8 mouse cellular contexts compared by ENCODE assay signal in genomic region chr17:56693395-56693794, GRCm38 (mm10). TPM values are rescaled to one million over a fixed set of nuclear protein-coding genes. Genes with fewer than 3 reads are reported as not detected.
DNase-seq lines count a peak whose midpoint lies in the region; ATAC-seq and TF ChIP-seq lines count a peak whose summit lies in the region.

No protein-coding gene starts in this region.

- H3K9ac ChIP-seq in intestine, embryonic 14.5 days (ENCODE audit: low read length) = no peak overlapping the region
- H3K9ac ChIP-seq in intestine, postnatal 0 days (ENCODE audit: low read depth, low read length) = no peak overlapping the region
- no peak overlapping the region for H3K9ac ChIP-seq in intestine, embryonic 16.5 days (ENCODE audit: low read depth, low read length)

- TF ChIP-seq POLR2A in cerebellum, adult 2 months (IDR thresholded peaks at IDR 0.05; ENCODE audit: borderline replicate concordance, insufficient read depth, low read length) = no peak

- no peak overlapping the region for H3K4me2 ChIP-seq in intestine, embryonic 14.5 days (ENCODE audit: low read length)
- H3K4me2 ChIP-seq in intestine, postnatal 0 days (replicated peaks; ENCODE audit: low read depth) = no peak overlapping the region
- no peak overlapping the region for H3K4me2 ChIP-seq in intestine, embryonic 16.5 days (ENCODE audit: low read depth, low read length)

- no peak overlapping the region for H3K4me3 ChIP-seq in cerebellum, adult 2 months (replicated peaks; ENCODE audit: insufficient read depth, low read depth, low read length)
- no peak overlapping the region for H3K4me3 ChIP-seq in intestine, embryonic 14.5 days (ENCODE audit: low read depth, low read length)
- no peak overlapping the region for H3K4me3 ChIP-seq in intestine, postnatal 0 days (ENCODE audit: low read depth, low read length)
- H3K4me3 ChIP-seq in intestine, embryonic 16.5 days (ENCODE audit: low read length) = no peak overlapping the region

- WGBS in cerebellum, adult 2 months = 9% methylated on average over 1 of the region's 1 CpGs
- 83% methylated on average over 1 of the region's 1 CpGs for WGBS in intestine, embryonic 14.5 days
- WGBS in intestine, postnatal 0 days = 70% methylated on average over 1 of the region's 1 CpGs
- WGBS in intestine, embryonic 16.5 days = 58% methylated on average over 1 of the region's 1 CpGs

- H3K9me3 ChIP-seq in intestine, embryonic 14.5 days (ENCODE audit: control insufficient read depth, low read length) = no peaks in the 10 kb centered on the region
- no peaks in the 10 kb centered on the region for H3K9me3 ChIP-seq in intestine, postnatal 0 days (ENCODE audit: control insufficient read depth)
- no peaks in the 10 kb centered on the region for H3K9me3 ChIP-seq in intestine, embryonic 16.5 days (ENCODE audit: control insufficient read depth, low read length)

- no peak for TF ChIP-seq CTCF in cerebellum, adult 2 months (IDR thresholded peaks at IDR 0.05; ENCODE audit: borderline replicate concordance, insufficient read depth, low read depth, low read length)
- TF ChIP-seq CTCF in intestine, postnatal 0 days (IDR thresholded peaks at IDR 0.05; ENCODE audit: low read depth) = no peak

- H3K4me1 ChIP-seq in cerebellum, adult 2 months (ENCODE audit: control insufficient read depth, insufficient read depth, low read length) = peaks cover 24% of the 10 kb centered on the region
- H3K4me1 ChIP-seq in intestine, embryonic 14.5 days (replicated peaks; ENCODE audit: control insufficient read depth, insufficient read depth, low read length) = 0 out of 2 replicates have a peak, but pooled peaks cover 5% of the 10 kb centered on the region
- H3K4me1 ChIP-seq in intestine, postnatal 0 days (replicated peaks; ENCODE audit: control insufficient read depth, insufficient read depth, low read length) = no peaks in the 10 kb centered on the region
- H3K4me1 ChIP-seq in intestine, embryonic 16.5 days (ENCODE audit: control insufficient read depth, insufficient read depth, low read length) = 0 out of 2 replicates have a peak, but pooled peaks cover 2% of the 10 kb centered on the region

- peak overlapping the region; percentile 43; the same call in 1 of the 2 replicates for H3K27ac ChIP-seq in cerebellum, adult 2 months (ENCODE audit: insufficient read depth, low read length)
- 0 out of 2 replicates have a peak overlapping the region, but pooled peaks have one; percentile 4 for H3K27ac ChIP-seq in intestine, embryonic 14.5 days (ENCODE audit: low read depth)
- H3K27ac ChIP-seq in intestine, postnatal 0 days (ENCODE audit: low read depth, low read length) = no peak overlapping the region
- 0 out of 2 replicates have a peak overlapping the region, but pooled peaks have one; percentile 9 for H3K27ac ChIP-seq in intestine, embryonic 16.5 days (ENCODE audit: low read length)

- no peak for ATAC-seq in intestine, embryonic 14.5 days (replicated peaks; ENCODE audit: low FRiP score, low TSS enrichment, low read depth)
- no peak for ATAC-seq in intestine, postnatal 0 days
- ATAC-seq in intestine, embryonic 16.5 days = no peak

- no peak for DNase-seq in cerebellum, adult 2 months
- DNase-seq in cerebellum, adult 9-10 months = no peak
- DNase-seq in intestine, embryonic 14.5 days (ENCODE audit: low spot score) = no peak
- DNase-seq in brain, adult 2 months (ENCODE audit: low read depth, low spot score) = peak; percentile 61
- no peak for DNase-seq in embryo, embryonic 10 days (ENCODE audit: low spot score)
- DNase-seq in kidney, adult 9 months = no peak

- H3K27me3 ChIP-seq in cerebellum, adult 2 months (ENCODE audit: control insufficient read depth, insufficient read depth, low read length) = no peaks in the 10 kb centered on the region
- no peaks in the 10 kb centered on the region for H3K27me3 ChIP-seq in intestine, embryonic 14.5 days (replicated peaks; ENCODE audit: control insufficient read depth, insufficient read depth, low read length)
- no peaks in the 10 kb centered on the region for H3K27me3 ChIP-seq in intestine, postnatal 0 days (replicated peaks; ENCODE audit: control insufficient read depth, insufficient read depth, low read length)
- no peaks in the 10 kb centered on the region for H3K27me3 ChIP-seq in intestine, embryonic 16.5 days (replicated peaks; ENCODE audit: control insufficient read depth, insufficient read depth, low read length)

- peaks cover 97% of the 10 kb centered on the region for H3K36me3 ChIP-seq in intestine, embryonic 14.5 days (ENCODE audit: control insufficient read depth, insufficient read depth, low read length)
- H3K36me3 ChIP-seq in intestine, postnatal 0 days (ENCODE audit: control insufficient read depth, insufficient read depth) = peaks cover 77% of the 10 kb centered on the region
- peaks cover 29% of the 10 kb centered on the region for H3K36me3 ChIP-seq in intestine, embryonic 16.5 days (ENCODE audit: control insufficient read depth, insufficient read depth, low read length)

RNA-seq across cellular contexts. Expression of gene Ranbp3, which starts 20.3 kb away (rescaled TPM):
- polyA plus RNA-seq in cerebellum, adult 2 months (2012; rRNA removed) = 122 and 125 TPM in 2 replicates
- polyA plus RNA-seq in intestine, embryonic 14.5 days (2014; fragmentation: Nextera tagmentation; extraction: Ambion mirVana) = 89.6 and 96.7 TPM in 2 replicates
- 28.8 and 32.0 TPM in 2 replicates for polyA plus RNA-seq in intestine, postnatal 0 days (2015; fragmentation: Nextera tagmentation; extraction: Ambion mirVana)
- polyA plus RNA-seq in intestine, embryonic 16.5 days (2015; fragmentation: Nextera tagmentation; extraction: Ambion mirVana) = 66.5 and 72.8 TPM in 2 replicates

RNA-seq across cellular contexts. Expression of gene Ndufa11, which starts 24.2 kb away (rescaled TPM):
- 518 and 557 TPM in 2 replicates for polyA plus RNA-seq in cerebellum, adult 2 months (2012; rRNA removed)
- polyA plus RNA-seq in intestine, embryonic 14.5 days (2014; fragmentation: Nextera tagmentation; extraction: Ambion mirVana) = 494 and 522 TPM in 2 replicates
- 660 and 718 TPM in 2 replicates for polyA plus RNA-seq in intestine, postnatal 0 days (2015; fragmentation: Nextera tagmentation; extraction: Ambion mirVana)
- 527 and 530 TPM in 2 replicates for polyA plus RNA-seq in intestine, embryonic 16.5 days (2015; fragmentation: Nextera tagmentation; extraction: Ambion mirVana)

RNA-seq across cellular contexts. Expression of gene Vmac, which starts 24.4 kb away (rescaled TPM):
- polyA plus RNA-seq in cerebellum, adult 2 months (2012; rRNA removed) = 17.0 and 18.2 TPM in 2 replicates
- polyA plus RNA-seq in intestine, embryonic 14.5 days (2014; fragmentation: Nextera tagmentation; extraction: Ambion mirVana) = 21.2 and 21.3 TPM in 2 replicates
- polyA plus RNA-seq in intestine, postnatal 0 days (2015; fragmentation: Nextera tagmentation; extraction: Ambion mirVana) = 9.6 and 13.4 TPM in 2 replicates
- polyA plus RNA-seq in intestine, embryonic 16.5 days (2015; fragmentation: Nextera tagmentation; extraction: Ambion mirVana) = 15.7 and 16.6 TPM in 2 replicates
